Mouse (Mus musculus) midbrain, postnatal 0 days (tissue): ENCODE data around the gene Pstk. TPM values are rescaled to one million over a fixed set of nuclear protein-coding genes. Genes with fewer than 3 reads are reported as not detected.

Experiments
- ATAC-seq: fragments of 200-750 bp; cut with Nextera tagmentation; 2 replicates; pipeline ENCODE4 v1.8.0; 2017; ENCODE audit warnings: moderate number of reproducible peaks, mild to moderate bottlenecking, moderate TSS enrichment, moderate library complexity; ENCODE audit not compliant: low FRiP score
- DNase-seq: peaks from one replicate; pipeline ENCODE4 v3.0.0-alpha.2; 2015; ENCODE audit warnings: low spot score
- H3K27ac ChIP-seq: fragments of 300-500 bp; sonication (generic); 2 replicates; pipeline ENCODE4 v1.5.1; 2014; ENCODE audit warnings: low read depth, mild to moderate bottlenecking, low read length, mixed read lengths
- H3K27me3 ChIP-seq: fragments of 300-500 bp; sonication (generic); 2 replicates; pipeline ENCODE4 v1.6.1; 2014; ENCODE audit warnings: low read length, control low read depth, mixed read lengths; ENCODE audit not compliant: insufficient read depth
- H3K36me3 ChIP-seq: fragments of 300-500 bp; sonication (generic); 2 replicates; pipeline ENCODE4 v1.6.1; 2014; ENCODE audit warnings: low read length, control low read depth, mixed read lengths; ENCODE audit not compliant: insufficient read depth
- H3K4me1 ChIP-seq: fragments of 300-500 bp; sonication (generic); 2 replicates; pipeline ENCODE4 v1.6.1; 2014; ENCODE audit warnings: mild to moderate bottlenecking, control low read depth, antibody characterized with exemption, low read length, mixed read lengths; ENCODE audit not compliant: insufficient read depth
- H3K4me2 ChIP-seq: fragments of 300-500 bp; sonication (generic); 2 replicates; pipeline ENCODE4 v1.6.1; 2014; ENCODE audit warnings: low read depth, mild to moderate bottlenecking, low read length, mixed read lengths; ENCODE audit not compliant: poor library complexity, severe bottlenecking
- H3K4me3 ChIP-seq: fragments of 300-500 bp; sonication (generic); 2 replicates; pipeline ENCODE4 v1.5.1; 2014; ENCODE audit warnings: low read depth, mild to moderate bottlenecking, low read length, moderate library complexity
- H3K9ac ChIP-seq: fragments of 300-500 bp; sonication (generic); replicated peaks from 2 replicates; pipeline ENCODE4 v1.6.1; 2014; ENCODE audit warnings: mild to moderate bottlenecking, low read length, moderate library complexity, mixed read lengths; ENCODE audit not compliant: poor library complexity, severe bottlenecking
- H3K9me3 ChIP-seq: fragments of 300-500 bp; sonication (generic); 2 replicates; pipeline ENCODE4 v1.6.1; 2016; ENCODE audit warnings: low read length, control low read depth
- CTCF ChIP-seq: IDR thresholded peaks from 2 replicates; pipeline ENCODE4 v1.5.1; 2016; ENCODE audit warnings: antibody characterized with exemption, mild to moderate bottlenecking
- whole genome bisulfite sequencing: fragments of 180-500 bp; shearing (Covaris S2); extraction: QIAGEN DNeasy Blood & Tissue Kit; methylation state at CpG from one replicate; pipeline ENCODE4 v1.1.7; 2014; 5-methylcytosine and 5-hydroxymethylcytosine counted together
- polyA plus RNA-seq: library from polyadenylated mRNA; unstranded; fragments of >200 nt; fragmentation: Nextera tagmentation; extraction: Ambion mirVana; gene quantifications from 2 replicates; pipeline ENCODE4 v1.2.1, GENCODE M21; 2015
- total RNA-seq: library from RNA; depleted of rRNA; stranded (reverse); fragments of >200 nt; gene quantifications from 2 replicates; pipeline ENCODE4 v1.2.3, GENCODE M21; 2014; rRNA removed

The Pstk gene
- total and polyA plus RNA-seq, 2 experiments from 2014 or later, result 36.6 to 55.0 TPM

- DNase-seq (no peak), ATAC-seq (no peak)
- no peak overlapping the region for H3K9ac ChIP-seq
- no peak for TF ChIP-seq CTCF
- no peaks in the 10 kb centered on the region for H3K9me3 ChIP-seq
- no peaks in the 10 kb centered on the region for H3K27me3 ChIP-seq
- peaks cover 20% of the 10 kb centered on the region for H3K36me3 ChIP-seq
- H3K4me3 ChIP-seq, result no peak overlapping the region
- no peak overlapping the region for H3K27ac ChIP-seq
- no peak overlapping the region for H3K4me2 ChIP-seq
- WGBS, result 89% methylated on average over 5 of the region's 5 CpGs
- H3K4me1 ChIP-seq, result no peaks in the 10 kb centered on the region
These were observed 56.4 kb downstream of the Pstk start for GRCm38 (mm10) chr7:131427331-131427730.

DNA sequence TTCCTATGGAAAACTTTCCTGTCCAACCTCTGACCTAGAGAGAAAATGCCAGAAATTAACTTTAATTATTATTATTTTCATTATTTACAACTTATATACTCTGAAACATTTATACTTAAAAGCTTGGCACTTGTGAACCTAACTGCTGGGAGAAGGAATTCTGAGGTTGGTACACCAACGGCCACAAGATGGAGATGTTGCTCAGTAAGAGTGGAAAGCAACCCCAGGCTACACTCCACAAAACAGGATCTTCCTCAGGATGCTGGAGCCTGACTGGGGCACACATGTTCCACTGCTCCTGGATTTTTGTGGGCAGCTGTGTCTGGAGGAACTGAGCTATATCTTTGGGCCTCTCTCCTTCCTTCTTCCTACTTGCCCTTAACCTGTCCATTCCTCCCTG, 61.3 kb downstream of the Pstk start:
- H3K36me3 ChIP-seq, result peaks cover 23% of the 10 kb centered on the region

GRCm38 (mm10) chr7:131434276-131434675, 63.3 kb downstream of the Pstk start:
- H3K4me1 ChIP-seq, result no peaks in the 10 kb centered on the region
- DNase-seq, result peak; percentile 15
- TF ChIP-seq CTCF, result peak; percentile 67

More for the DNA sequence above, 61.3 kb downstream of the Pstk start:
- no peaks in the 10 kb centered on the region for H3K9me3 ChIP-seq
- peak; percentile 82 for TF ChIP-seq CTCF
- DNase-seq, result peak; percentile 74
- no peaks in the 10 kb centered on the region for H3K4me1 ChIP-seq
- H3K27me3 ChIP-seq, result no peaks in the 10 kb centered on the region
- H3K4me3 ChIP-seq, result no peak overlapping the region
- H3K27ac ChIP-seq, result no peak overlapping the region
- no peak overlapping the region for H3K4me2 ChIP-seq
- no peak overlapping the region for H3K9ac ChIP-seq
- 15% methylated on average over 1 of the region's 1 CpGs for WGBS
- no peak for ATAC-seq

GRCm38 (mm10) chr7:131437051-131437450, 66.1 kb downstream of the Pstk start:
- Histone ChIP-seq H3K4me3 (no peak overlapping the region), H3K4me1 (no peaks in the 10 kb centered on the region), H3K4me2 (no peak overlapping the region), H3K9ac (no peak overlapping the region), H3K36me3 (peaks cover 17% of the 10 kb centered on the region), H3K27ac (no peak overlapping the region), H3K27me3 (no peaks in the 10 kb centered on the region), H3K9me3 (no peaks in the 10 kb centered on the region)
- ATAC-seq, result no peak
- WGBS, result 72% methylated on average over 3 of the region's 3 CpGs
- no peak for DNase-seq
- no peak for TF ChIP-seq CTCF

More at GRCm38 (mm10) chr7:131434276-131434675, 63.3 kb downstream of the Pstk start:
- ATAC-seq, result no peak
- no peaks in the 10 kb centered on the region for H3K9me3 ChIP-seq
- peaks cover 25% of the 10 kb centered on the region for H3K36me3 ChIP-seq
- no peak overlapping the region for H3K27ac ChIP-seq
- H3K4me2 ChIP-seq, result no peak overlapping the region
- no peak overlapping the region for H3K4me3 ChIP-seq
- no peak overlapping the region for H3K9ac ChIP-seq
- 74% methylated on average over 1 of the region's 1 CpGs for WGBS
- H3K27me3 ChIP-seq, result no peaks in the 10 kb centered on the region

Other genes with a start within 250 kb of the Pstk start
- not detected in 2 replicates for gene 4933402N03Rik, start 224.8 kb upstream of the Pstk start, total RNA-seq
- gene 4933402N03Rik, start 224.8 kb upstream of the Pstk start, polyA plus RNA-seq, result not detected in 2 replicates
- gene 5430419D17Rik, start 196.7 kb upstream of the Pstk start, total RNA-seq, result under 0.01 TPM in 1 of 2 replicates, not detected in the other
- not detected in 2 replicates for gene 5430419D17Rik, start 196.7 kb upstream of the Pstk start, polyA plus RNA-seq
- gene Cuzd1, start 48.8 kb upstream of the Pstk start, total RNA-seq, result not detected in 2 replicates
- gene Cuzd1, start 48.8 kb upstream of the Pstk start, polyA plus RNA-seq, result 0.06 and 0.07 TPM in 2 replicates
- not detected in 2 replicates for gene Fam24b, start 41.6 kb upstream of the Pstk start, total RNA-seq
- not detected in 2 replicates for gene Fam24b, start 41.6 kb upstream of the Pstk start, polyA plus RNA-seq
- gene Fam24a, start 37.3 kb upstream of the Pstk start, total RNA-seq, result not detected in 2 replicates
- 0.66 TPM in 1 of 2 replicates, not detected in the other for gene Fam24a, start 37.3 kb upstream of the Pstk start, polyA plus RNA-seq
- 16.2 and 28.7 TPM in 2 replicates for gene 2310057M21Rik, start 8.4 kb upstream of the Pstk start, total RNA-seq
- gene 2310057M21Rik, start 8.4 kb upstream of the Pstk start, polyA plus RNA-seq, result 24.9 and 28.1 TPM in 2 replicates
- 11.8 and 19.9 TPM in 2 replicates for gene Ikzf5, start 39.4 kb downstream of the Pstk start, total RNA-seq
- 9.5 and 10.8 TPM in 2 replicates for gene Ikzf5, start 39.4 kb downstream of the Pstk start, polyA plus RNA-seq
- 36.2 and 47.2 TPM in 2 replicates for gene Acadsb, start 39.5 kb downstream of the Pstk start, total RNA-seq
- 73.2 and 78.7 TPM in 2 replicates for gene Acadsb, start 39.5 kb downstream of the Pstk start, polyA plus RNA-seq
- 0.80 and 0.88 TPM in 2 replicates for gene Hmx3, start 171.7 kb downstream of the Pstk start, total RNA-seq
- gene Hmx3, start 171.7 kb downstream of the Pstk start, polyA plus RNA-seq, result 0.86 and 1.2 TPM in 2 replicates
- gene Hmx2, start 177.6 kb downstream of the Pstk start, total RNA-seq, result 0.71 and 1.3 TPM in 2 replicates
- gene Hmx2, start 177.6 kb downstream of the Pstk start, polyA plus RNA-seq, result 0.66 and 1.0 TPM in 2 replicates
- 101 and 106 TPM in 2 replicates for gene Bub3, start 189.1 kb downstream of the Pstk start, total RNA-seq
- gene Bub3, start 189.1 kb downstream of the Pstk start, polyA plus RNA-seq, result 120 and 125 TPM in 2 replicates